Mouse (Mus musculus) layer of hippocampus, adult 18-20 months (tissue): ENCODE results near the gene Ppfia1. TPM values are rescaled to one million over a fixed set of nuclear protein-coding genes. Genes with fewer than 3 reads are reported as not detected.
A peak's percentile ranks its signal among the peaks of the same experiment; 100 is the strongest.

Experiments
- DNase-seq, 2 experiments: peaks; one replicate each; pipeline ENCODE4 v3.0.0; 2022; ENCODE audit warnings: low spot score in 2 of 2
- total RNA-seq, 2 experiments: library from RNA; stranded (reverse); gene quantifications; 2 replicates each; pipeline ENCODE4 v1.2.3; 2021

Ppfia1 gene
- total RNA-seq, 2 experiments from 2014 or later = 35.6 to 37.0 TPM

- no peak for DNase-seq
Observed at GRCm38 (mm10) chr7:144490201-144490873, 63.2 kb downstream of the Ppfia1 start.

- no peak for DNase-seq
Observed at GRCm38 (mm10) chr7:144489067-144489774, 64.3 kb downstream of the Ppfia1 start.

GRCm38 (mm10) chr7:144480314-144480713 lies 73.2 kb downstream of the Ppfia1 start:
- no peak for DNase-seq

GRCm38 (mm10) chr7:144479569-144479968 lies 74.0 kb downstream of the Ppfia1 start:
- DNase-seq = peak; percentile 53 to 71

- no peak for DNase-seq
Observed at GRCm38 (mm10) chr7:144475741-144476140, 77.8 kb downstream of the Ppfia1 start.

- DNase-seq = no peak
Observed at GRCm38 (mm10) chr7:144473486-144473885, 80.0 kb downstream of the Ppfia1 start.

- no peak for DNase-seq
Observed at GRCm38 (mm10) chr7:144471103-144471502, 82.4 kb downstream of the Ppfia1 start.

- DNase-seq = peak; percentile 86 to 92
Observed at GRCm38 (mm10) chr7:144470545-144471059, 82.9 kb downstream of the Ppfia1 start, which contains the start of gene Cttn. TSS of gene Cttn (minus strand) at chr7:144471009.

- DNase-seq = no peak
Observed at GRCm38 (mm10) chr7:144469908-144470544, 83.5 kb downstream of the Ppfia1 start.

- no peak for DNase-seq
Observed at GRCm38 (mm10) chr7:144469181-144469641, 84.3 kb downstream of the Ppfia1 start.

GRCm38 (mm10) chr7:144468741-144469140 lies 84.8 kb downstream of the Ppfia1 start:
- DNase-seq = no peak

GRCm38 (mm10) chr7:144462577-144462976 lies 91.0 kb downstream of the Ppfia1 start:
- peak in 1 of 2 experiments; percentile 42 for DNase-seq

- DNase-seq = no peak
Observed at GRCm38 (mm10) chr7:144461246-144461902, 92.2 kb downstream of the Ppfia1 start.

GRCm38 (mm10) chr7:144458881-144459280 lies 94.6 kb downstream of the Ppfia1 start:
- no peak for DNase-seq

GRCm38 (mm10) chr7:144450661-144451060 lies 102.9 kb downstream of the Ppfia1 start:
- no peak for DNase-seq

- DNase-seq = peak; percentile 64 to 80
Observed at GRCm38 (mm10) chr7:144449637-144450570, 103.6 kb downstream of the Ppfia1 start.

GRCm38 (mm10) chr7:144448186-144448585 lies 105.3 kb downstream of the Ppfia1 start:
- no peak for DNase-seq

GRCm38 (mm10) chr7:144447146-144447545 lies 106.4 kb downstream of the Ppfia1 start:
- DNase-seq = no peak

- no peak for DNase-seq
Observed at GRCm38 (mm10) chr7:144444788-144445187, 108.7 kb downstream of the Ppfia1 start.

GRCm38 (mm10) chr7:144441976-144442375 lies 111.6 kb downstream of the Ppfia1 start:
- no peak for DNase-seq
